Mouse (Mus musculus) lung, embryonic 16.5 days (tissue): ENCODE measurements at regions not wholly inside any gene's neighbourhood (a gene's known extent, or its start where the extent isn't known, plus 50 kb on each side); places are given as distances from the start of the nearest gene placed in this dataset.

Experiments
- ATAC-seq: fragments of 200-750 bp; cut with Nextera tagmentation; 2 replicates; pipeline ENCODE4 v1.8.0; 2017; ENCODE audit warnings: low read depth, mild to moderate bottlenecking, moderate library complexity
- H3K27ac ChIP-seq: fragments of 300-500 bp; sonication (generic); 2 replicates; pipeline ENCODE4 v1.5.1; 2014; ENCODE audit warnings: mild to moderate bottlenecking, control low read depth, low read length
- H3K27me3 ChIP-seq: fragments of 300-500 bp; sonication (generic); 2 replicates; pipeline ENCODE4 v1.6.1; 2014; ENCODE audit warnings: low read depth, low read length, mixed read lengths; ENCODE audit not compliant: control insufficient read depth, insufficient read depth
- H3K36me3 ChIP-seq: fragments of 300-500 bp; sonication (generic); 2 replicates; pipeline ENCODE4 v1.6.1; 2014; ENCODE audit warnings: low read length; ENCODE audit not compliant: control insufficient read depth, insufficient read depth
- H3K4me1 ChIP-seq: fragments of 300-500 bp; sonication (generic); replicated peaks from 2 replicates; pipeline ENCODE4 v1.6.1; 2014; ENCODE audit warnings: low read length, mixed read lengths; ENCODE audit not compliant: control insufficient read depth, insufficient read depth
- H3K4me2 ChIP-seq: fragments of 300-500 bp; sonication (generic); 2 replicates; pipeline ENCODE4 v1.6.1; 2014; ENCODE audit warnings: low read depth, low read length, control low read depth
- H3K4me3 ChIP-seq: fragments of 300-500 bp; sonication (generic); 2 replicates; pipeline ENCODE4 v1.5.1; 2014; ENCODE audit warnings: mild to moderate bottlenecking, low read length, control low read depth
- H3K9ac ChIP-seq: fragments of 300-500 bp; sonication (generic); 2 replicates; pipeline ENCODE4 v1.6.1; 2014; ENCODE audit warnings: low read length, control low read depth
- H3K9me3 ChIP-seq: fragments of 300-500 bp; sonication (generic); 2 replicates; pipeline ENCODE4 v1.6.1; 2016; ENCODE audit warnings: low read length; ENCODE audit not compliant: control insufficient read depth
- WGBS: fragments of 180-500 bp; shearing (Covaris S2); extraction: QIAGEN DNeasy Blood & Tissue Kit; methylation state at CpG from one replicate; pipeline ENCODE4 v1.1.7; 2014; 5-methylcytosine and 5-hydroxymethylcytosine counted together

DNA sequence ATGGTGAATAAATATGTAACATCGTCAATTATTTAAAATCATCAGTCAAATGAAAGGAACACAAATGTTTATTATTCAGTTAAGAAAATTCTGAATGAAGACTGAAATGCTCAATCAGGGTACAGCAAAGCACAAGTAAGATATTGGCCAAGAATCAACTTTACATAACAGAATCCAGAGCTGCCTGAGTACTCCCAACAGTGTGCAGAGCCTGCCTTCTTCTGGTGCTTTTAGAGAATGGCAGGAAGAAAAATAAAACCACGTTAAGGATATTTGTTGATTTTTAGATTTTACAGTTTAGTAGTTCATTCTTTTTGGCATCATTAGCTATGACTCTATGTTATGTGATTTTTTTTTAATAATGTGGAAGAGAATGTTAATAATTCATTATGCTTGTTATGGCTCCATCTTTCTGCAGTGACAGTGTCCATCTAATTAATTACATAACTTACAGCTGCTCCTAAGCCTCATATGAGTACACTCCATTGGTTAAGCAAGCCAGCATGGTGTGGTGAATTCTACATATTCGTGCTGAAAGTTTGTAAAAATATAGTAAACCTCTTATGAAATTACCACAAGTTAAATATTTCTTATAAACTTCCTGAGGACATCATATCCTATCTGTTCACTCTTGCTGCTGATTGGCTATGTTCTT is 579.0 kb downstream of the Kcna4 start:
- Histone ChIP-seq H3K4me3 (no peak overlapping the region), H3K27me3 (no peaks in the 10 kb centered on the region), H3K9me3 (no peaks in the 10 kb centered on the region), H3K36me3 (no peaks in the 10 kb centered on the region), H3K4me1 (no peaks in the 10 kb centered on the region), H3K4me2 (no peak overlapping the region), H3K27ac (no peak overlapping the region), H3K9ac (no peak overlapping the region)
- 38% methylated on average over 3 of the region's 3 CpGs for whole genome bisulfite sequencing
- ATAC-seq = no peak; the same call in 1 of the 2 replicates

DNA sequence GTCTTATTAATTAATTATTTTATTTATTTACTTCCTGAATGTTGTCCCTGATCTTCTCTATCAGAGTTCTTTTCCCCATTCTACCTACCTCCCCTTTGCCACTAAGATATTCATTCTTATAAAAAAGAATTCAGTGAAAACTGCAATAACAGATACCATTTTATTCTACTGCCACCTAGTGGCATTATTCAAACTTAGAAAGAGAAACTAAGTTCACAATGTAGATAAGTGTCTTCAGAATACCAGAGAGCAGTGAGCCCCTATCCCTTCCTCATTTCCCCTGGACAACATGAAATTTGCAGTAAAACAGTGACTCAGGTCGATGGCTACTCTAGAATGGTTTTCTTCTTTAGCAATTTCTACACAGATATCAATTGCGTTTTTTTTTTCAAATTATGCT is 589.2 kb downstream of the Kcna4 start:
- Histone ChIP-seq H3K9me3 (no peaks in the 10 kb centered on the region), H3K27ac (no peak overlapping the region), H3K9ac (no peak overlapping the region), H3K4me2 (no peak overlapping the region), H3K4me1 (no peaks in the 10 kb centered on the region), H3K27me3 (no peaks in the 10 kb centered on the region), H3K4me3 (no peak overlapping the region), H3K36me3 (no peaks in the 10 kb centered on the region)
- ATAC-seq = no peak
- WGBS = 21% methylated on average over 2 of the region's 2 CpGs

DNA sequence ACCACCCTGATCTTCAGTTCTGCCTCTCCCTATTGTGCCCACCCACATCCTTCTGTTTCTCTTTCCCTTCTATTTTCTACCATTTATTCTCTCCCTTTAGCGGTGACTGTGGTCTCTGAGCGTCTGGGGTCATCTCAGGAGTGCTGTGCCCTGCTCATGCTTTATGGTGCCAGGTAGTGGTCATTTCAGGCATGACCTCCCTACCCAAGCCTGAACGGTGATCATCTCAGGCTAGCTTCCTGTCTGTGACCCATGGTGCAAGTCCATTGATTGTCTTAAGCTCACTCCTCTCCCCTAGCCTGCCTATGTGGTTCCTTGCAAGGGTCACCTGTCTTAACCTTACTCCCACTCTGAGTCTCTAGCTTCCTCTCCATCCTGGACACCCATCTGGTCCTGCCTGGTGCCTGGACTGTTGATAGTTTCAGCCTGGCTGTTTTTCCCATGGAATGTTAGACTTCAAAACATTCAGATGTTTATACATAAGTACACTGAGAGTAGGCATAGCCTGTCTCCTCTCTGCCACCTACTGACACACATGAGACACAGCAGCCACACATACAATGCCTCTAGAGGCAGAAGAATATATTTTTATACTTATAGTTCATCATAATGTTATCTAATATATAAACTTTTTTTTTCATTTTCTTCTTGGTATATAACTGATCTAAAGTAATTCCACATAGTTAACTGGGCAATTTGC is 595.8 kb downstream of the Kcna4 start:
- Histone ChIP-seq H3K27ac (no peak overlapping the region), H3K9ac (no peak overlapping the region), H3K4me3 (no peak overlapping the region), H3K9me3 (no peaks in the 10 kb centered on the region), H3K36me3 (no peaks in the 10 kb centered on the region), H3K27me3 (no peaks in the 10 kb centered on the region), H3K4me2 (no peak overlapping the region), H3K4me1 (no peaks in the 10 kb centered on the region)
- WGBS = 66% methylated on average over 3 of the region's 3 CpGs
- no peak for ATAC-seq

DNA sequence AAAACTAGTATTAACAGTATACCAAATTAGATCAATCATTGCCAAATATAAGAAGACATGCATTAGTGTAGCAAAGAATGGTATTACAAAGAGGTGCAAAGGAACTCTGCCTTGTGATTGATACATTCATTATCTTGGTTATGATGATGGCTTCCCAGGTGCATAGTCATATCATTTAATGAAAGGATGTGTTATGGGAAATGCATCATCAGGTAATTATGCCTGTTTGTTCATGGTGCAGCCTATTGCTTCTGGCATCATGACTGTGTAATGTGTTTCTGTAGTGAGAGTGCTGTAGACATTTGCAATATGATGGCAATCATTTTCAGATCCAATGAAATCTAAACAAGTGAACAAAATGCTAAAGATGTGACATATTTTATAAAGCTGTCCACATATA is 597.8 kb downstream of the Kcna4 start:
- ATAC-seq = no peak
- Histone ChIP-seq H3K4me1 (no peaks in the 10 kb centered on the region), H3K9ac (no peak overlapping the region), H3K4me2 (no peak overlapping the region), H3K9me3 (no peaks in the 10 kb centered on the region), H3K27me3 (no peaks in the 10 kb centered on the region), H3K27ac (no peak overlapping the region), H3K4me3 (no peak overlapping the region), H3K36me3 (no peaks in the 10 kb centered on the region)

DNA sequence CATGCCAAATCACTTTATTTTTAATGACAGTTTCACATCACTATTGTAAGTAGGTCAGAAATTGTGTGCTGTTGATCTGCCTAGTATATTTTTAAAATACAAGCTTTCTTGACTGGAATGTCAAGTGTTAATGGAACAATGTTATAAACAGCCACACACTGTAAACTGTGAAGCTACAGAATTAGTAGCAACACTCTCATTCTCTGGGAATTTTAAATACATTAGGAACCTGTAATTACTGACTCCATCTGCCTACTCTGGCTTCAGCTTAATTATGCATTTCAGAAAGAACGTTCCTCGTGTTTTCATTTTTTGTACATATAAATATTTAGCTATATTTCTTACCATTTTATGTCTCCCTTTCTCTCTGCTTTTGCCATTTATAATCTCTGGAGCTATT is 634.7 kb downstream of the Kcna4 start:
- Histone ChIP-seq H3K4me3 (no peak overlapping the region), H3K4me1 (no peaks in the 10 kb centered on the region), H3K4me2 (no peak overlapping the region), H3K27me3 (no peaks in the 10 kb centered on the region), H3K36me3 (no peaks in the 10 kb centered on the region), H3K9me3 (no peaks in the 10 kb centered on the region), H3K27ac (no peak overlapping the region), H3K9ac (no peak overlapping the region)
- ATAC-seq = no peak
- WGBS = 72% methylated on average over 2 of the region's 2 CpGs

DNA sequence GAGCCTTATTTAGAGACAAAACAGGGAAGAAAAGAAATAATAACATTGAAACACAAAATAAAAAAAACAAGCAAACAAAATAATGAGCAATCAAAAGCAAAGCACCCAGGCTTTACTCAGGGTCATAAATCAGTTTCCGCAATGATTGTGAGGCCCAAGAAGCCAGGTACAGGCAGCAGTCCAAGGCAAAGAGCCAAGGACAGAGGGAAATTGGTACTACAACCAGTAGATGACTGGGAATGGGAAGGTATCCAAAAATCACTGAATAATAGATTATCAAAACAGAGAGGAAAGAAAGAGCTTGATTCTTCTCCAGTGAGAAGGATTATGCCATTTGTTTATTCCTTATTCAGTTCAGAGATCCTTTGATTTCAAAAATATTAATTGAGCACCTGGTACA is 636.2 kb downstream of the Kcna4 start:
- 74% methylated on average over 1 of the region's 1 CpGs for WGBS
- no peak overlapping the region for H3K27ac ChIP-seq
- H3K27me3 ChIP-seq = no peaks in the 10 kb centered on the region
- H3K9me3 ChIP-seq = no peaks in the 10 kb centered on the region
- H3K9ac ChIP-seq = no peak overlapping the region
- H3K4me3 ChIP-seq = no peak overlapping the region
- no peaks in the 10 kb centered on the region for H3K4me1 ChIP-seq
- no peak overlapping the region for H3K4me2 ChIP-seq
- ATAC-seq = no peak
- no peaks in the 10 kb centered on the region for H3K36me3 ChIP-seq

DNA sequence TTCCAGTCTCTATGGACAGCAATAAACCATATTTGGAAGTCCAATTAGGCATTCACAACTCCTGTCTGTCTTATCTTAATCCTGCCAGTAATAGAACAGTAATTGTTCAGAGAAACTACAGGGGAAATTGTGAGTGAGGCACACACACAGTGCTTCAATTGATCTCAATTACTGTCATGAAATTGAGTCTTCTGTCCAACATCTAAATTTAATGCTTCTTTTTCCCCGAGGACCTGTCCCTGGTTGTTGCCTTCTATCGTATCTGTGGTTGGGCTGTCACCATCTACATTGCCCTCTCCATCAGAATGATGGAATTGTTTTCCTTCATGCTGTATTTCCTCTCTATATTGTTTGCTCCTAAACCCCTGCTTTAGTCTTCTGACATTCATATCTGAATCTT is 644.9 kb downstream of the Kcna4 start:
- Histone ChIP-seq H3K36me3 (no peaks in the 10 kb centered on the region), H3K27me3 (no peaks in the 10 kb centered on the region), H3K9me3 (no peaks in the 10 kb centered on the region), H3K27ac (no peak overlapping the region), H3K4me2 (no peak overlapping the region), H3K4me3 (no peak overlapping the region), H3K9ac (no peak overlapping the region), H3K4me1 (no peaks in the 10 kb centered on the region)
- ATAC-seq = no peak
- WGBS = 49% methylated on average over 2 of the region's 2 CpGs

DNA sequence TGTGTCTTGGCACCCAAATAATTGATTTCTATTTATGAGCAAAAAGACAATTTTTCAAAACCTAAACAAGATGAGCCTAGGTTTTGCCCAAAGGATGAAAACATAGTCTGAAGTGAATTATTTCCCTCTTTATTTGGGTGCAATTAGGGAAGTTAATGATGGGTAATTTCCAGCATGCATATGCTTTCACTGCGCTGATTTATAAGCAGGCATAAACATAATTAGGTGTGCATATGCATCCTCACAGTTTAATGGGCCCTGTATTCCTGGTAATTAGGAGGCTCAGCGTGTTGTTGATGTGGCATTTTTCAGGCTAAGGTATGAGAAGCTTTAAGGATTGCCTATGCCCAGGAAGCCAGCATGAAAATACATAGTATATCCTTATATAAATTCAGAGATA is 645.3 kb downstream of the Kcna4 start:
- H3K9me3 ChIP-seq = no peaks in the 10 kb centered on the region
- H3K27ac ChIP-seq = no peak overlapping the region
- 65% methylated on average over 2 of the region's 2 CpGs for WGBS
- no peaks in the 10 kb centered on the region for H3K27me3 ChIP-seq
- no peaks in the 10 kb centered on the region for H3K4me1 ChIP-seq
- no peak overlapping the region for H3K4me3 ChIP-seq
- H3K9ac ChIP-seq = no peak overlapping the region
- H3K36me3 ChIP-seq = no peaks in the 10 kb centered on the region
- H3K4me2 ChIP-seq = no peak overlapping the region
- no peak for ATAC-seq

DNA sequence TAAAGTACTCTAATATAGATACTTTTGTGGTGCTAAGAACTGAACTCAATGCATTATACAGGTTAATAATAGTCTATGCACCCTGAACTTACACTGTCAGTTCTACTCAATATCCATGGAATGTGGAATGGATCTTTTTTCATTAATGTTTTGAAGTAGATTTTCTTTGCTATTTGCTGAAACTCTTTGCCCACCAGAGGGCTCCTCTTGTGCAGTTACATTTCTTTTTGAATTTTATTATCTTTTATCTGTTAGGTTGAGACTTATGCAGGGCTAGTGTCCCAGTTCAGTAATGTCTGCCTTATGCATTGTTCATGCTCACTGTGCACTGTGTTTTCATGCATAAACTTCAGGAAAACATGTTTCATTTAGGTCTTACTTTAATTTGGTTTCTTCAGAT is 650.9 kb downstream of the Kcna4 start:
- no peaks in the 10 kb centered on the region for H3K4me1 ChIP-seq
- H3K9ac ChIP-seq = no peak overlapping the region
- no peak overlapping the region for H3K27ac ChIP-seq
- no peaks in the 10 kb centered on the region for H3K9me3 ChIP-seq
- no peak overlapping the region for H3K4me3 ChIP-seq
- H3K27me3 ChIP-seq = no peaks in the 10 kb centered on the region
- no peaks in the 10 kb centered on the region for H3K36me3 ChIP-seq
- H3K4me2 ChIP-seq = no peak overlapping the region
- ATAC-seq = no peak
